9 mouse cellular contexts compared by ENCODE assay signal in the genomic region with DNA sequence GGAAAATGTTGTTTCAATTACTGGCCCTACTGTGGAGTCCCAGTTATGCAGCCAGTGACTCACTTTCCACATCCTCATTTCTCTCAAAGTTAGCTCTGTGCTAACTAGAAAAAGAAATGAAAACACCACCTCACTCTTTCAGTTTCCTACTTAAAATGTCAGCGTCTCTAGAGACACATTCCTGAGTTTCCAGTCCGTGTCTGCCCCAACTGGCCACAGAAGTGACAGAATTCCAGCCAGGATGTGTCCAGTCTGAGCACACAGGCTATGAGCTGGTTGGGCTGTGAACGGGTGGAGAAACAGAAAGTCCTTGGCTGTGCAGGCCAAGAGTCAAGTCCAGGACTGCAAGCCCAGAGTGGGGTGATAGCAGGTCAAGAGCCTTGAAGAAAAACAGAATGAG. TPM values are rescaled to one million over a fixed set of nuclear protein-coding genes. Genes with fewer than 3 reads are reported as not detected.
DNase-seq lines count a peak whose midpoint lies in the region; ATAC-seq and TF ChIP-seq lines count a peak whose summit lies in the region.
"Had no signal": no experiment of that assay in that cellular context is flagged by ENCODE, and none has a peak within 500 bp of the region (broad histone marks: within the 10 kb centered on the region; RNA-seq: fewer than 3 reads in every experiment).

No protein-coding gene starts in this region.

- H3K27me3 ChIP-seq in stomach, postnatal 0 days (ENCODE audit: control insufficient read depth, insufficient read depth, low read length): no peaks in the 10 kb centered on the region
- H3K27me3 ChIP-seq in forebrain, embryonic 14.5 days (replicated peaks; ENCODE audit: control insufficient read depth, insufficient read depth, low read length): no peaks in the 10 kb centered on the region
- H3K27me3 ChIP-seq: hindbrain, embryonic 13.5 days had no signal

- peak; percentile 47 for DNase-seq in testis, postnatal 14 days (ENCODE audit: low spot score)
- DNase-seq in testis, postnatal 10 days (ENCODE audit: low spot score): no peak
- peak; percentile 40 for DNase-seq in gastrocnemius, postnatal 10 days
- DNase-seq in heart, postnatal 36 days: peak; percentile 55 to 63
- DNase-seq in stomach, postnatal 0 days (ENCODE audit: low spot score): no peak
- DNase-seq in layer of hippocampus, adult 2 months (ENCODE audit: low spot score in 2 of 2): no peak
- no peak for DNase-seq in forebrain, embryonic 14.5 days (ENCODE audit: low spot score)
- no peak for DNase-seq in thymus, postnatal 10 days (ENCODE audit: low spot score in 2 of 2)

- TF ChIP-seq CTCF in stomach, postnatal 0 days (IDR thresholded peaks at IDR 0.05; ENCODE audit: low read depth): no peak
- no peak for TF ChIP-seq CTCF in layer of hippocampus, adult 2 months (conservative IDR thresholded peaks at IDR 0.05)

- H3K27ac ChIP-seq in stomach, postnatal 0 days (replicated peaks): no peak overlapping the region
- no peak overlapping the region for H3K27ac ChIP-seq in layer of hippocampus, adult 2 months
- H3K27ac ChIP-seq in forebrain, embryonic 14.5 days (ENCODE audit: low read depth, low read length): no peak overlapping the region
- H3K27ac ChIP-seq: hindbrain, embryonic 13.5 days had no signal

- intact Hi-C loops in heart, postnatal 36 days (cut with DNase I): no loop called here

- H3K36me3 ChIP-seq in stomach, postnatal 0 days (ENCODE audit: control insufficient read depth, insufficient read depth, low read length): no peaks in the 10 kb centered on the region
- H3K36me3 ChIP-seq in forebrain, embryonic 14.5 days (ENCODE audit: control insufficient read depth, insufficient read depth, low read length): no peaks in the 10 kb centered on the region
- H3K36me3 ChIP-seq: hindbrain, embryonic 13.5 days had no signal

- no peaks in the 10 kb centered on the region for H3K4me1 ChIP-seq in stomach, postnatal 0 days (replicated peaks; ENCODE audit: control insufficient read depth, insufficient read depth)
- H3K4me1 ChIP-seq in forebrain, embryonic 14.5 days (ENCODE audit: control insufficient read depth, insufficient read depth, low read length): no peaks in the 10 kb centered on the region
- H3K4me1 ChIP-seq: hindbrain, embryonic 13.5 days had no signal

- no peak overlapping the region for H3K9ac ChIP-seq in stomach, postnatal 0 days (ENCODE audit: low read length)
- no peak overlapping the region for H3K9ac ChIP-seq in forebrain, embryonic 14.5 days (ENCODE audit: low read length)
- H3K9ac ChIP-seq: hindbrain, embryonic 13.5 days had no signal

- ATAC-seq in stomach, postnatal 0 days (ENCODE audit: low FRiP score, low TSS enrichment): 0 out of 2 replicates have a peak, but pooled peaks have one; percentile 29
- no peak for ATAC-seq in forebrain, embryonic 14.5 days

- TF ChIP-seq EP300 in stomach, postnatal 0 days (optimal IDR thresholded peaks at IDR 0.05): no peak

- WGBS in stomach, postnatal 0 days: 56% methylated on average over 3 of the region's 3 CpGs
- 72% methylated on average over 3 of the region's 3 CpGs for WGBS in forebrain, embryonic 14.5 days

- H3K4me3 ChIP-seq in stomach, postnatal 0 days (ENCODE audit: low read depth, low read length): no peak overlapping the region
- no peak overlapping the region for H3K4me3 ChIP-seq in layer of hippocampus, adult 2 months
- no peak overlapping the region for H3K4me3 ChIP-seq in forebrain, embryonic 14.5 days (ENCODE audit: low read depth, low read length)
- H3K4me3 ChIP-seq: hindbrain, embryonic 13.5 days had no signal

- H3K4me2 ChIP-seq in stomach, postnatal 0 days (replicated peaks; ENCODE audit: low read depth): no peak overlapping the region
- no peak overlapping the region for H3K4me2 ChIP-seq in forebrain, embryonic 14.5 days (ENCODE audit: low read length)
- H3K4me2 ChIP-seq: hindbrain, embryonic 13.5 days had no signal

- no peaks in the 10 kb centered on the region for H3K9me3 ChIP-seq in stomach, postnatal 0 days (ENCODE audit: control insufficient read depth, low read length)
- H3K9me3 ChIP-seq in forebrain, embryonic 14.5 days (replicated peaks; ENCODE audit: control insufficient read depth, low read length): no peaks in the 10 kb centered on the region
- H3K9me3 ChIP-seq: hindbrain, embryonic 13.5 days had no signal

RNA-seq across cellular contexts. Expression of gene Dok1, which starts 16.1 kb away (rescaled TPM):
- 10 to 100 TPM in 1 of 2 experiments, 1 to 10 TPM in 1; 6.2 to 10.7 TPM for total RNA-seq in gastrocnemius, postnatal 10 days (2021)
- total RNA-seq in heart, postnatal 36 days (2021): 1 to 10 TPM; 2.8 to 4.3 TPM
- 8.3 TPM in 2 replicates for polyA plus RNA-seq in stomach, postnatal 0 days (2015; fragmentation: Nextera tagmentation; extraction: Ambion mirVana)
- total RNA-seq in layer of hippocampus, adult 2 months (2021): 1 to 10 TPM; 3.2 to 3.3 TPM
- 2.6 and 3.4 TPM in 2 replicates for polyA plus RNA-seq in forebrain, embryonic 14.5 days (2014; fragmentation: Nextera tagmentation; extraction: Ambion mirVana)

RNA-seq across cellular contexts. Expression of gene Loxl3, which starts 16.8 kb away (rescaled TPM):
- 10 to 100 TPM; 10.5 to 11.9 TPM for total RNA-seq in gastrocnemius, postnatal 10 days (2021)
- 1 to 10 TPM; 2.9 to 3.1 TPM for total RNA-seq in heart, postnatal 36 days (2021)
- polyA plus RNA-seq in stomach, postnatal 0 days (2015; fragmentation: Nextera tagmentation; extraction: Ambion mirVana): 5.5 and 6.1 TPM in 2 replicates
- total RNA-seq in layer of hippocampus, adult 2 months (2021): 1 to 10 TPM; 2.4 to 3.5 TPM
- polyA plus RNA-seq in forebrain, embryonic 14.5 days (2014; fragmentation: Nextera tagmentation; extraction: Ambion mirVana): 3.8 and 4.9 TPM in 2 replicates

RNA-seq across cellular contexts. Expression of gene Aup1, which starts 37.1 kb away (rescaled TPM):
- total RNA-seq in gastrocnemius, postnatal 10 days (2021): 10 to 100 TPM; 66.9 to 70.7 TPM
- 10 to 100 TPM; 78.1 to 82.2 TPM for total RNA-seq in heart, postnatal 36 days (2021)
- polyA plus RNA-seq in stomach, postnatal 0 days (2015; fragmentation: Nextera tagmentation; extraction: Ambion mirVana): 135 and 150 TPM in 2 replicates
- 100 to 1,000 TPM; 131 to 133 TPM for total RNA-seq in layer of hippocampus, adult 2 months (2021)
- 101 and 107 TPM in 2 replicates for polyA plus RNA-seq in forebrain, embryonic 14.5 days (2014; fragmentation: Nextera tagmentation; extraction: Ambion mirVana)

RNA-seq across cellular contexts. Expression of gene Htra2, which starts 37.9 kb away (rescaled TPM):
- total RNA-seq in gastrocnemius, postnatal 10 days (2021): 10 to 100 TPM; 23.8 to 28.4 TPM
- total RNA-seq in heart, postnatal 36 days (2021): 10 to 100 TPM; 34.2 to 35.4 TPM
- 31.3 and 35.7 TPM in 2 replicates for polyA plus RNA-seq in stomach, postnatal 0 days (2015; fragmentation: Nextera tagmentation; extraction: Ambion mirVana)
- 10 to 100 TPM; 52.9 to 54.5 TPM for total RNA-seq in layer of hippocampus, adult 2 months (2021)
- 32.6 and 32.9 TPM in 2 replicates for polyA plus RNA-seq in forebrain, embryonic 14.5 days (2014; fragmentation: Nextera tagmentation; extraction: Ambion mirVana)

RNA-seq across cellular contexts. Expression of gene Dqx1, which starts 40.5 kb away (rescaled TPM):
- total RNA-seq in gastrocnemius, postnatal 10 days (2021): under 1 TPM; 0.42 to 0.65 TPM
- total RNA-seq in heart, postnatal 36 days (2021): under 1 TPM; 0.65 to 0.89 TPM
- 5.4 and 5.8 TPM in 2 replicates for polyA plus RNA-seq in stomach, postnatal 0 days (2015; fragmentation: Nextera tagmentation; extraction: Ambion mirVana)
- total RNA-seq in layer of hippocampus, adult 2 months (2021): under 1 TPM; 0.69 to 0.79 TPM
- 0.33 and 0.62 TPM in 2 replicates for polyA plus RNA-seq in forebrain, embryonic 14.5 days (2014; fragmentation: Nextera tagmentation; extraction: Ambion mirVana)

Comparison
In these comparisons a context has a peak if more than half of its experiments do, and no peak if none do; other contexts are left out.
1. DNase-seq: peak in testis, postnatal 14 days (single experiment), gastrocnemius, postnatal 10 days (single experiment) and heart, postnatal 36 days (2 of 2); none in testis, postnatal 10 days (single experiment), stomach, postnatal 0 days (single experiment), layer of hippocampus, adult 2 months (0 of 2), forebrain, embryonic 14.5 days (single experiment) and thymus, postnatal 10 days (0 of 2).